Mouse (Mus musculus): ENCODE results near the gene Dgkq.

The Dgkq gene

GRCm38 (mm10) chr5:108610426-108610825 lies 59.0 kb downstream of the Dgkq start:
- TF ChIP-seq GATA4 (IDR thresholded peaks at IDR 0.05; ENCODE audit: insufficient replicate concordance, low read length) = no peak

- no peak for TF ChIP-seq GATA4 (IDR thresholded peaks at IDR 0.05; ENCODE audit: insufficient replicate concordance, low read length)
Measured at GRCm38 (mm10) chr5:108602537-108602936, 66.9 kb downstream of the Dgkq start.

GRCm38 (mm10) chr5:108599923-108600322 lies 69.5 kb downstream of the Dgkq start:
- no peak for TF ChIP-seq GATA4 (IDR thresholded peaks at IDR 0.05; ENCODE audit: insufficient replicate concordance, low read length)
